Mouse (Mus musculus) thymus, adult 18-20 months (tissue): Measurements from ENCODE around the gene Aanat.

ENCODE experiments used
- DNase-seq, 2 experiments: peaks; one replicate each; pipeline ENCODE4 v3.0.0; 2022; ENCODE audit warnings: mixed read lengths in 2 of 2

Aanat gene

DNA sequence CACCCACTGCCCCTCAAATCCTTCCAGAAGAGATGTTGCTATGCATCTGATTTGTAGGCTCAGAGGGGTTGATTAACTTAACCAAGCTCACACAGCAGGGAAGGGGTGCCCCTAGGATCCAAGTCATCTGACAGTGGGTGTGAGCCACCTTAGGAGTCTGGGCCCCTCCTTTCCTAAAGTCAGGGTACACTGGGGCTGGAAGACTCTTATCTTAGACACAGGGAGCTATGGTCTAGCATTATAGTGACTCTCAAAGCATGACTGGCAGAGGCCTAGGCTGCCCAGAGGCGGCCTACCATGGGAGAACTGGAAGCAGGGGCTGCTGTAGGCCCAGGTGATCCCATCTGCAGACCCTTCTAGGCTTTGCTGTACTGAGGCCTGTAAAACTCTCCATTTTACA is 26.3 kb downstream of the Aanat start:
- no peak for DNase-seq

DNA sequence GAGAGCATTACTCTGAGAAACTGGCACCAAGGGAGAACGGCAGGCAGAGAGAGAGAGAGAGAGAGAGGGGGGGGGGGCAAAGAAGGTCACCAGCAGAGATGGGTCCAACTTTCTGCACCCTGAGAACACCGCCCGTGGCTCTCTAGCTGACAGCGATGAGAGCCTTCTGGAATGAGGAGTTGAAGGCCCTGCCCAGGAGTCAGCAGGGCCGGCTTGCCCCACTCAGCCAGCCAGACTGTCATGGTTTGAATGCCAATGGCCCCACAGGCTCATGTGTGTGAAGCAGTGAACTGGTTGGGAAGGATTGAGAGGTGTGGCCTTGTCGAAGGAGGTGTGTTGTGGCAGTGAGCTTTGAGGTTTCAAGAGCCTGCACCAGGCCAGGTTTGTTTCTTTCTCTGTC is 27.0 kb downstream of the Aanat start:
- DNase-seq = no peak

DNA sequence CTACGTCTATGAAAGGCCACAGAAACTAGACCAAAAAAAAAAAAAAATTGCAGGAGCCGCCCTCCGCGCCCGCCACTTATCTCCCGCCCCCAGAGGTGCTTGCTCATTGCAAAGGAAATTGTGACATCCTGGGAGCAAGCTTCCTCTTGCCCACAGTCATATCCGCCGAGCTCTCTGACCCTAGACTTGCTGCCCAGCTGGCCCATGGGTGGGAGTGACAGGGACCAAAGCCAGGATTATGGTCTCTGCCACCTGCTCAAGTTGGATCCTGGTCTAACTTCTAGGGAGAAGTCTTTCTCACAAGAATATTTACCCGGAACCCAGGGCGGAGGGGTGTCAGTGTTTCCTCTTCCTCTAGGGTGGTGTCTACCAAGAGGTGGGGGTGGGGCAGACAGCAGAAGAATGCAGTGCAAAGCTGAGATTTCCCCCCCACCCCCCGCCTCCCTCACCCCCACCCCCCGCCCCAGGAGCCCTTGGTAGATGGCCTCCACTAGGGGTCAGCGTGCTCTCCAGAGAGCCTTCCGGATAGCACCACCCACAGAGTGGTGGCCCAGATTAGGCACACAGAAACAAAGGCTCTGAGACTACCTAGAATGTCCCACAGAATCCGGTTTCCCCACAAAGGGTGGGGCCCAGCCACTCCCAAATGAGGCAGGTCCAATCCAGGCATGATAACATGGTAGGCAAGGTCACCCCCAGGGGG is 29.7 kb downstream of the Aanat start:
- DNase-seq = peak in 1 of 2 experiments; percentile 33

DNA sequence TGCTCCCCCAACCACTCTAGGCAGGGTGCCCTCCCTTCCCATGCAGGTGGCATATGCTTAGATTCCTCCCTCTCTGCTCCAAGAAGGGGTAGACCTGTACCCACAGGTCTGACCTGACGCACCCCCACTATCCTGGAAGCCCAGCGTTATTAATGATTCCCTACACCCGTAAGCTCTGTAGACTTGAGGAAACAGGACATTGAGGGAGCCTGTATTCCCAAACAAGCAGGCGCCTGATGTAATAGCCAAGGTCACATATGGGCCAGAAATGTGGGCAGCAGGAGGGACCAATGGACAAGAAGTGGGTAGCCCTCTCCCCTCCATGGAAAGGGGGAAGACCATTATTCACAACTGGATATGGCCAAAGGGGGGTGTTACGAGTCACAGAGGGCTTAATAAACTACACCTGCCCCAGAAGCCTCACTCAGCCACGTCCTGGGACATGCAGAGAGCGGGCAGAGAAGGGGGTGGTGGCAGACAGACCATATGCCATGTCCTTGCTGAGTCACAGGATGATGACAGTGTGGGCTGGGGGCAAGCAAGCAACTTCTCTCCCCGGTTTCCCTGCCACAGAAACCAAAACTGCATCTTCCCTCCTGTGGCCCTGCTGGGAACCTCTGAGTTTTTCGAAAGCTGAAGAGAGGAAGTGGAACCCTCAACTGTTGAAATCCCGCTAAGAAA is 30.3 kb downstream of the Aanat start:
- DNase-seq = no peak

DNA sequence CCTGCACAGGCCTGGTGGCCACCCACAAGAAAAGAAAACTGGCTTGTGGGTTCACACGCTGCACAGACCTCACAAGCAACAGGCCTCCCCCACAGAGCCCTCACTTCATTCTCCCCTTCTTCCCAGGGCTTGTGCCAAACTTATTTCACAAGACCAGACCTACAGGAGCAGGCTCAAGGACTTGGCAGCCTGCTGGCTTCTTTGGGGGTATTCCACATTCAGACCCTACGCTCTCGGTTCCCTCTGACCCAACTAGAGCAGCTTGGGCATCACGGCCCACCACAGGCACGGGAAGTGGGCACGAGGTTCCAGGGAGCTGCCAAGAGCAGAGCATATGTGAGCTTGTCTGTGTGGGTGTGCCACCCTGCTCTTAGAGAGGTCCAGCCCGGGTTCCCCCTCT is 31.4 kb downstream of the Aanat start:
- no peak for DNase-seq

DNA sequence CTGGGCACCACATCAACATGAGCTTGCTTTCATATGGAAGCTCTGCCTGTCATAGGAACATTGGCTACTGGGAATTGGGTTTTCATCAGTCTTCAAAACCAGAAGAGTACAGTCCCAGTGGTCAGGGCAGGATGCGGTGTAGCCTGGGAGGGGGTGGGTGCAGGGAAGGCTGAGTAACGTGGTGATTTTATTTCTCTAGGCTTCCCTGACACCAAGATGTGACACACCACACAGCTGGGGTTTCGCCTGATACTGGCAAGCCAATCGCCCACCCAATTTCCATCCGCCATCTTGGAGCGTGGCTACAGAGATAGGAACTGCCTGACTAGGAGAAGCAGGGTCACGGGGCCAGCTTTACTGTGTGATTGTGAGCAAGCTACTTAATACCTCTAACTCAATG is 32.4 kb downstream of the Aanat start:
- DNase-seq = no peak

DNA sequence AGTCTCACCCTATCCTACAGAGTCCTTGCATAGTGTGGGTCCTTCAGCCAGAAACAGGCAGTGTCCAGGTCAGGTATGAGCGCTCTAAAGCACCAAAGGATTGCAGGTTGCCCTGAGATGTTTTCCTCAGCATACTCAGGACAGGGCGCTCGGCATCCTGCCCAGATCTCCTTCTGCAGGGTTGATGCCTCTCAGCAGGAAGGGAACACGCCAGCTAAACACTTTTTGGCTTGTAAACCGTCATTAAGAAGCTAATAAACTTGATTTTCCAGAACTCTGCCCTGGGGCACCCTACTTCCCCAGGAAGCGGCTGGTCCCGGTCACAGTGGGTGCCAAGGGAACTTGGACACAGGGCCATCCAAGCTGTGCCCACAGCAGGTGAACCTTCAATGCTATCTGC is 32.9 kb downstream of the Aanat start:
- DNase-seq = no peak

DNA sequence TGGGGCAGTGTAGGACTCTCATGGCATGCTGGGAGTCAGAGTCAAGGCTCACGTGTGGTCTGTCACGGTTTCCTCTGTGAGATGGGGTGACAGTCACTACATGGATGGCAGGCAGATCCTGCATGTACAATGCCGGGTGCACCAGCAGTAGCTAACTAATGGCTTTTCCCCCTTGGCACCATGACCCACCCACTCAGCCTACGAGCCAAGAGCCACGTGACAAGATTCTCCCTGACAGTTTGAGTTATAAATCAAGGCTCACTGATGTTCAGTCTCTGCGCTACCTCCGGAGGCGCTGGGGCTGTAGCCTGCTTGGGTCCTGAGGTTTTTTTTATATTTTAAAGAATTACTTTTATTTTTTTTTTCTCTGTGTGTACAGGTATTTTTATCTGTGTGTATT is 33.3 kb downstream of the Aanat start:
- DNase-seq = no peak

DNA sequence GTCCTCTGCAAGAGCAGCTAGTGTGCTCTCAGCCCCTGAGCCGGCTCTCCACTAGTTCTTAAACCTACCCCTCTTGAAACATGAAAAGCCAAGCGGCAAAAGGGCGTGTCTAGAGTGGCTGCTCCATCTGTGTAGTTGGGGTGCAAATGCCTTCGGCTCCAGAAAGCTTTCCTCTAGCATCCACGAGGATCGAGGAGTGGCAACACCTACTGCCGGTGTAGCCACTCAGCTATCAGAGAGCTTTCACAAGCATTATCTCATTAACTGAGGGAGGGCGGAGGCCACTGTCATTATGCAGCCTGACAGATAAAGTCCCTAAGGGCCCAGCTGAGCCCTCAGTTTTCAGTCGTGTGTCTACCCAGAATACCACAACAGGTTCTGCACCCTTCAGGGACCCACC is 33.8 kb downstream of the Aanat start:
- no peak for DNase-seq

DNA sequence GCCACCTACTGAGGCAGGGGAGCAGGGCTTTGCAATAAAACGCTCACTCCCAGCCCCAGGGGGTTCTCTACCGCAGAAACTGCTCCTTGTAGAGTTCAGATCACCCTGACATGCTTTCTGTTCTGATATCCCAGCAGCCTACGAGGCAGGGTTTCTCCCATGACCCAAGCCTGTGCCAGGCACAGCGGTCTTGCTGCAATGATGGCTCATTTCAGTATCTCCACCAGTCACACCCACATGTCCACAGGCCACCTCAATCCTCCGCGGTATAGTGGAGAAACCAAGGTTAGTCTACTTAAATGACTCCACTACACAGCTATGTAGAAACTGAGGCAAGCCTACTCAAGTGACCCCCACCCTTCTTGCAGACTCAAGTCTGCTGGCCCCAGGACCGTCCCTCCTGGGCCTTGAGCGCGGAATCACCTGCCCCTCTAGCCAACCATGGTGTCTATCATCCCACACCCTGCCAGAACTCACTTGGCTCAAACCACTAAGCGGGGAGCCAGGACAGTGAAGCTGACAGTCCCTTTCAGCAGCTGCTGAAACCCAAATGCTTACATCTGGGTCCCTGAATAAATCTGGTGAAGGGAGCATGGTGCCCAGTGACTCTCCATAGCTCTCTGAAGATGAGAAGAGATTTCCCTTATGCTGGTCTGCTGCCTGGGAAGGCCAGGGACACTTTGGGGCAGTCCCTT is 34.5 kb downstream of the Aanat start:
- no peak for DNase-seq

DNA sequence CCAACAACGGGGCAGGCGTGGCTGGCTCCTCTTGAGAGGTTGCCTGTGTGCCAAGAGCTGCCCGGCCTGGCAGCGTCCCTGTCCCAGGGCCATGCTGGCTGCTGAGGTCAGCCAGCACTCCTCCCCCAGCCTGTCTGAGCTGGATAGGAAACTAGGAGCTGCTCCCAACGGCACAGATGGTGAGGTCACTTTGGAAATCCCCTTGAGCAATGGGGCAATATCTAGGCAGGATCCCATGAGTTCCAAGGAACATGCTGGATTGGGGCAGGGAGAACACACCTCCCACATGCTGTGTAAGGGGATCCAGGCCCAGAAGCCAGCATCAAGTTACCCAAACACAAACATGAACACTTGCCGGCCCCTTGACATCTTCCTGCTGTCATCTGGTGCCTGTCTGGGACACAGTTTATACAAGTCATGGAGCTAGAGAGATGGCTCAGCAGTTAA is 35.0 kb downstream of the Aanat start:
- no peak for DNase-seq

DNA sequence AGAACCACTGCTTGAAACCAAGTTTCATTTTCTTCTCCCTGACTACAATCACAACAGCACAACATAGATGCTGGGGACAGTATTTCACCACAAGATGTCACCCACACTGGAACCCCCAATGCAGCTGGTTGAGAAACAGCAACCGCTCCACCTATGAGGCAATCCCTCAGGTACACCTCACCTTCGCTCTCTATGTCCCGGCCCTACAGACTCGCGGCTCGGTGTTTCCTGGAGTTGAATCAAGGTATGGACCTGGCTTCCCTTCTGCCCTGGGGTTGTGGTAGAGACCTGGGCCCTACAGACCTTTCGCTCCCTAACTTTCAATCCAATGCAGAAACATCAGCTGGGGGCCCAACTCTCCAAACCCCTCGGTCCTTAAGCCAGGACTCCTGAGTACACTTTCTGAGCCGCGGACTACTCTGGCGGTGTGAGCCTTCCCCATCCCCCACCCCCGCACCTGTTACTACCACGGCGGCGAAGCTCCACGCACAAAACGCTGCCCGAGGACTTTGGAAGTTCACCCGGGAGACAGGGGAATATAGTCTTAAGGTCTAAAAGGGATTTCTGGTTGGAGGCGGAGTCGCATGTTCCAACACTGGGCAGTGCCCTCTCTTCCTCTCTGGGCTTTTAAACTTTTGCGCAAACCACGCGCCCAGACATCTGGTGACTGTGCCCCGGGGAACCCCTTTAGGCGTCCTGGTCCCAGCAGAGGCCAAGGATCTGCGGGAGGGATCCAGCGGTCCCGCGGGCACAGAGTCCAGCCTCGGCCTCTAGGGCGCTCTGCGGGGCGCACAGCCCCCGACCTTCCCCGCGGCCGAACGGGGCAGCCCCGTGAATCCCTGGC is 37.3 kb downstream of the Aanat start:
- no peak for DNase-seq

DNA sequence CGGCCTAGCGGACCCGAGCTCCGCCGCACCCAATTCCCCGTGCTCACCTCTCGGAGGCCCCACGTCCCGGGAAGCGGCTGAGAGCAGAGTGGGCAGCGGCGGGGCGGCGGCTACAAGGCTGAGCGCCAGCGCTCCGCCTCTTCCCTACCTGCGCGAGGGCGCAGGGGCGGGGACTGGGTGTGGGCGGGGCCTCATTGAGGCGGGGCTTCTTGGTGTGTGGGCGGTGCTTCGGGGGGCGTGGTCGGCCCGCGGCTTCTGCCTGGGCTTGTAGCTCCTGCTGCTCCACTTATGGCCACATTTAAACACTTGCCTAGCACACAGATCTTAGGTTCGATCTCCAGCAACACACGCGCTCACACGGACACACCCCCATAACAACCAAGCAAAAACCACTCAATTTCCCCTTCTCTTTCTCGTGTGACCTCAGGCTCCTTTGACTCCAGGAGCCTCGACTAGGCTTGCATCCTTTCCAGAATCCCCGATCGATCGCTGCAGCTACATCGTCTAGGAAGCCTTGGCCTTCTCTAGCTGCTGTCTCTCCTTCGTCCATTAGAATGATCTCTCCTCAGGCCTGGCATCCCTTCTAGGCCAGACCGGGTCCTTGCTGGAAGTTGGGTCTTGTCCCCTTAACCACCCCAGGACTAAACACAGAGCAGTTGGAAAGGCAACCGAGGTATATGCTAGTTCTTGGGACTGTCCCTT is 38.0 kb downstream of the Aanat start:
- peak; percentile 70 to 71 for DNase-seq

DNA sequence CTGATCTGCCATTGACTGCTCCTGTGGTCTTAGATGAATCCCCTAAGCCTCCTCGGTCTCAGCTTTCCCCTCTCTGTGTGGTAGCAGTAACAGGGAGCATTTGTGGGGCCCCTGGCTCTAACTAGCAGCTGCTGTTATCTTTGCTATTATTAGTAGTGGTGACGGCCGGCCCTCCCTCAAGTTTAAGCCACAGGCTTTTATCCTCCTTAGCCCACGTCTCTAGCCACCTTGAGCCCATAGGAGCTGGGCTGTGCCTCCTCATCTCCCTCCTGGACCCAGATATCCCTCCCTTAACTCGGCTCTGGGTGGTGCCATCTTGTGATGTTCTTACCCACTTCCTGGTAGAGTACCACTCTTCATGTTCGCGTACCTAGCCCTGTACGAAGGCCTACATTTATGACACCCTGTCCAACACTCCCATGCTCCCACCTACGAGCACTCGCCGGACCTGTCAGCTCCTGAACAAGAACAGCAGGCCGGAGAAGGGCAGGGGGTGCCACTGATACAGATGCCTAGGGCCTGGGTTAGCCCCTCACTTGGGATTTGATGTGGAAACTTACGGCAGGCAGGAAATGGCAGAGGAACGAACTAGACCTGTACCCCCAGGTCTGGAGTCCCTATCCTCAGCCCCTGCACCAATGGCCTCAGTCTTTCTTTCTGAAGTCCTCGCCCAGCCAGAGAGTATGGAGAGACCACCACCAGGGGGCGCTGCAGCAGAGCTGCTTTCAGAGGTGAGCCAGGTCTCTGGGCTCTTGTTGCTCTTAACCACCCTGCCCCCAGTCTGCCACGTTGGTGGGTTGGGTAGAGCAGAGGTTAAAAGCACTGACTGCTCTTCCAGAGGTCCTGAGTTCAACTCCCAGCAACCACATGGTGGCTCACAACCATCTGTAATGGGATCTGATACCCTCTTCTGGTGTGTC is 39.1 kb downstream of the Aanat start:
- no peak for DNase-seq

DNA sequence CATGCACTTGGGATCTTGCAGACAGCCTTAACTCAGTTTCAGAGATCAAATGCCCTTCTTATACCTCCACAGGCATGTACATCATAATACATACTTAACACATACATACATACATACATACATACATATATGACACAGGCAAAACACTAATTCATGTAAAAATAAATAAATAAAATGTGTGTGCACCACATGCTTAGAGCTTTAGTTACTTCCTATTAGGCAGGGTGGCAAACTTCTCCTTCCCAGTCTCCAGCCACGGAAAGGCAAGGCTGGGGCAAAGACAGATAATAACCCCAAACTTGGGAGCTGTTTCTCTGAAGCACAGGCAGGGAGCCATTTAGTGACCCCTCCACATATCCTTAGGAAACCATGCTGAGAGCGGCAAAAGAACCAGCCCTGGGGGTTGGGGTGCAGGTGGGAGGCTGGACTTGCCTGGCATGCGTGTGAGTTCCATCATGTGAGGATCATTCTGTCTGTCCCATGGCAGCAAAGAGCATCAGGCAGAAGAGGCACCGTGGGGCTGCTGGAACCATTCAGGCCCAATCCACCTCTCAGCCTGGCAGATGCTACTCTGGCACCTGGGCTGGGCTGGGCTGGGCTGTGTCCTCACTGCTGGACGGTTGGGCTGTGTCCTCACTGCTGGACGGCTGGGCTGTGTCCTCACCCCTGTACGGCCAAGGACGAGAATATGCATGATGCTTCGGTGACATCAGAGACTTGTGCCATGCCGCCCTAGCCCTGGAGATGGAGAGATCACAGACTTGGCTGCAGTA is 40.3 kb downstream of the Aanat start, which contains the start of gene Rhbdf2:
TSS of gene Rhbdf2 (minus strand) at position 721 of the 773 bp plus-strand sequence.
- no peak for DNase-seq

DNA sequence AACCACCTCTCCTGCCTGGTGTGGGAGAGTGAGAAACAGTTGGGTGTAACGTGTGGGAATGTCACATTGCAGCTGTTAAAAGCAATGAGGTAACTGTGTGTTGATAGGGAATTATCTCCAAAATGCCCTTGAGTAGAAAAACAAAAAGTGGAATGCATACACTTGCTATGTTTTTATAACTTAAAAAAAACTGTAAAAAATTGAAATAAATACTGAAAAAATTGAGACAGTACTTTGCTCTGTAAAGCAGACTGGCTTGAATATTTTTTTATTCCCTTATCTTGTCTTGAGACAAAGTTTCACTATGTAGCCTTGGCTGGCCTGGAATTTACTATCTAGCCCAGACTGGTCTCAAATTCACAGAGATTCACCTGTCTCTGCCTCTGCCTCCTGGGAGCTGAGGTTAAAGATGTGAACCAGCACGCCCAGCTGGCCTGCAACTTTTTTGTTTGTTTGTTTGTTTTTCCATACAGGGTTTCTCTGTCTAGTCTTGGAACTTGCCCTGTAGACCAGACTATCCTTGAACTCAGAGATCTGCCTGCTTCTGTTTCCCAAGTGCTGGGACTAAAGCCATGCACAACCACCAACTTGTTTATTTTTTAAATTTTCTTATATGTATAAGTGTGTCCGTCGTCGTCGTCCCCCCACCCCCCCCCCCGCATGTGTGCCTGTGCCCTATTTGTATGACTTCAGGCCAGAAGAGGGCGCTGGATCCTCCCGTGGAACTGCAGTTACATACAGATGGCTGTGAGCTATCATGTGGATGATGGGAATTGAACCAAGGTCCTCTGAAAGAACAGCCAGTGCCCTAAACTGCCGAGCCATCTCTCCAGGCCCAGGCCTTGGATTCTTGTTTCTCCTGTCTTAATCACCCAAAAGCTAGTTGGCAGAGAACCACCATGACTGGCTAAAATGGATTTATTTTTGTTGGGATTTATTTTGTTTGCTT is 41.1 kb downstream of the Aanat start:
- no peak for DNase-seq

DNA sequence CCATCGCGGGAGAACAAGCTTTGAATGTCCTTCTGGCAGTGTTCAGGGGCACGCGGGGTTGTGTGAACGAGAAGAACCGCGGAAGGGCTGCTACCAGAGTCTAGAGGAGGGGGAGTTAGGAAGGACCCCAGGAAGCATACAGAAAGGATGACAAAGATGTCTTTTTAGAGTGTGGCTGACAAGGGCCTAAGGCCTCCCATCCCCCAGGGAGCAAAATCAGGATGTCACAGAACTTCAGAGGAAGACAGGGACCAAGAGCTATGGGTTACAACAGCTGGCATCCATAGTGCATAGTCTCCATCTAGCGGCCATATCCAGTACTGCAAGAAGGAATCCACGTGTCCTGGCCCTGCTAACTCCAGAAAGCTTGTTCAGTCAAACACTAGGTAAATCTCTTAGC is 42.5 kb downstream of the Aanat start:
- peak; percentile 47 to 68 for DNase-seq

DNA sequence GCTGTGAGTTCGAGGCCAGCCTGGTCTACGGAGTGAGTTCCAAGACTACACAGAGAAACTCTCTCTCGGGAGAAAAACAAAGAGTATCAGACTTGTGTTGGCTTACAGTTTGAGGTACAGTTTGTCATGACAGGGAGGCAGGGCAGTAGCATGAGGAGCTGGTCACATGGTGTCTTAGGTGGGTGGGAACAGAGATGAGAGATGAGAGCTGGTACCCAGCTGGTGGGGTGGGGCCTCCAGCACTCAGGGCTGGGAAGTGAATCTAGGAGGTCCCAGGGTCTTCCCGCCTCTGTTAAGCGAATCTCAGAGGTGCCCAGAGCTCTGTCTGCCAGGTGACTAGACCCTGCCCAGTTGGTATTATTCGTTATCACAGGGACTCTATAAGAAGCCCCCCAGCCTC is 43.2 kb downstream of the Aanat start:
- DNase-seq = no peak
